Mouse (Mus musculus) intestine, postnatal 0 days (tissue): ENCODE data around the gene Crybb2. TPM values are rescaled to one million over a fixed set of nuclear protein-coding genes. Genes with fewer than 3 reads are reported as not detected.

Experiments used
- ATAC-seq: fragments of 200-750 bp; cut with Nextera tagmentation; 2 replicates; pipeline ENCODE4 v1.8.0; 2017; ENCODE audit warnings: mild to moderate bottlenecking, moderate TSS enrichment, moderate library complexity
- H3K27ac ChIP-seq: fragments of 300-500 bp; sonication (generic); 2 replicates; pipeline ENCODE4 v1.5.1; 2014; ENCODE audit warnings: mild to moderate bottlenecking, low read depth, low read length, moderate library complexity
- H3K27me3 ChIP-seq: fragments of 300-500 bp; sonication (generic); replicated peaks from 2 replicates; pipeline ENCODE4 v1.6.1; 2014; ENCODE audit warnings: low read length, mixed read lengths; ENCODE audit not compliant: control insufficient read depth, insufficient read depth
- H3K36me3 ChIP-seq: fragments of 300-500 bp; sonication (generic); 2 replicates; pipeline ENCODE4 v1.6.1; 2014; ENCODE audit warnings: mild to moderate bottlenecking, moderate library complexity; ENCODE audit not compliant: control insufficient read depth, insufficient read depth
- H3K4me1 ChIP-seq: fragments of 300-500 bp; sonication (generic); replicated peaks from 2 replicates; pipeline ENCODE4 v1.6.1; 2014; ENCODE audit warnings: antibody characterized with exemption, low read length, mixed read lengths; ENCODE audit not compliant: control insufficient read depth, insufficient read depth
- H3K4me2 ChIP-seq: fragments of 300-500 bp; sonication (generic); replicated peaks from 2 replicates; pipeline ENCODE4 v1.6.1; 2014; ENCODE audit warnings: low read depth, mild to moderate bottlenecking, moderate library complexity
- H3K4me3 ChIP-seq: fragments of 300-500 bp; sonication (generic); 2 replicates; pipeline ENCODE4 v1.5.1; 2014; ENCODE audit warnings: low read depth, low read length
- H3K9ac ChIP-seq: fragments of 300-500 bp; sonication (generic); 2 replicates; pipeline ENCODE4 v1.6.1; 2014; ENCODE audit warnings: mild to moderate bottlenecking, low read depth, low read length
- H3K9me3 ChIP-seq: fragments of 300-500 bp; sonication (generic); 2 replicates; pipeline ENCODE4 v1.6.1; 2016; ENCODE audit warnings: mixed run types; ENCODE audit not compliant: control insufficient read depth
- CTCF ChIP-seq: sonication (generic); IDR thresholded peaks from 2 replicates; pipeline ENCODE4 v1.5.1; 2016; ENCODE audit warnings: low read depth, mild to moderate bottlenecking, control low read depth, antibody characterized with exemption, moderate library complexity
- WGBS: fragments of 180-500 bp; shearing (Covaris S2); extraction: QIAGEN DNeasy Blood & Tissue Kit; methylation state at CpG from one replicate; pipeline ENCODE4 v1.1.7; 2014; 5-methylcytosine and 5-hydroxymethylcytosine counted together
- polyA plus RNA-seq: library from polyadenylated mRNA; unstranded; fragments of >200 nt; fragmentation: Nextera tagmentation; extraction: Ambion mirVana; gene quantifications from 2 replicates; pipeline ENCODE4 v1.2.1, GENCODE M21; 2015

Crybb2 gene
- polyA plus RNA-seq, 1 experiment from 2014 or later, result not detected

- Histone ChIP-seq H3K4me1 (no peaks in the 10 kb centered on the region; the same call in 1 of the 2 replicates), H3K9me3 (no peaks in the 10 kb centered on the region), H3K27ac (peak overlapping the region; percentile 60; the same call in 1 of the 2 replicates), H3K9ac (peak overlapping the region; percentile 62), H3K36me3 (no peaks in the 10 kb centered on the region), H3K4me2 (peak overlapping the region; percentile 81), H3K4me3 (peak overlapping the region; percentile 68), H3K27me3 (no peaks in the 10 kb centered on the region)
- ATAC-seq, result no peak
- TF ChIP-seq CTCF, result peak; percentile 16; the same call in 1 of the 2 replicates
- 2% methylated on average over 14 of the region's 14 CpGs for WGBS
Observed at GRCm38 (mm10) chr5:113014808-113015235, 55.1 kb downstream of the Crybb2 start.

- H3K9ac ChIP-seq, result peak overlapping the region; percentile 62; the same call in 1 of the 2 replicates
- 37% methylated on average over 16 of the region's 16 CpGs for WGBS
- no peak for TF ChIP-seq CTCF
- no peak overlapping the region for H3K27ac ChIP-seq
- no peaks in the 10 kb centered on the region for H3K27me3 ChIP-seq
- H3K4me2 ChIP-seq, result peak overlapping the region; percentile 81
- ATAC-seq, result no peak
- peak overlapping the region; percentile 68 for H3K4me3 ChIP-seq
- no peaks in the 10 kb centered on the region for H3K9me3 ChIP-seq
- no peaks in the 10 kb centered on the region for H3K36me3 ChIP-seq
- no peaks in the 10 kb centered on the region; the same call in 1 of the 2 replicates for H3K4me1 ChIP-seq
Observed at GRCm38 (mm10) chr5:113014111-113014807, 55.7 kb downstream of the Crybb2 start.

DNA sequence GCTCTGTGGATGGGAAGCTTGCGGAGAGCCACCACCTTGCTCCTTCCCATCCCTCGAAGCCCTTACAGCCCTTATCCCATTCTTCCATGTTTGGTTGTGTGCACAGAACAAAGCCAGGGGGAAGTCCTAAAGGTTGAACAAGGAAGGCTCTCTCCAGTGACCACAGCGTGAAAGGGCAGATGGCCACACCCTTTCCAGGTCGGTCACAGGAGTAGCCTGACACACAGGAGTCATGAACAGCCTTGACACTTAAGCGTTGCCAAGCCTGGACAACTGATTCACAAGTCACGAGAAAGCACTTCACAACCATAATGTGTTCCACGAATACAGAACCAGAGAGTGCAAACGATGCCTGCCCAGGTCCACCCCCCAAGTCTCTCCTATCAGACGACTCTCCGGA is 58.0 kb downstream of the Crybb2 start:
- no peak overlapping the region for H3K27ac ChIP-seq
- no peaks in the 10 kb centered on the region for H3K27me3 ChIP-seq
- H3K36me3 ChIP-seq, result no peaks in the 10 kb centered on the region
- no peaks in the 10 kb centered on the region for H3K9me3 ChIP-seq
- no peak for TF ChIP-seq CTCF
- H3K4me1 ChIP-seq, result no peaks in the 10 kb centered on the region; the same call in 1 of the 2 replicates
- no peak overlapping the region for H3K4me3 ChIP-seq
- no peak overlapping the region for H3K9ac ChIP-seq
- 84% methylated on average over 10 of the region's 10 CpGs for WGBS
- no peak overlapping the region for H3K4me2 ChIP-seq
- no peak for ATAC-seq

GRCm38 (mm10) chr5:113009183-113009820 is 60.6 kb downstream of the Crybb2 start:
- 81% methylated on average over 8 of the region's 8 CpGs for whole genome bisulfite sequencing
- no peaks in the 10 kb centered on the region for H3K36me3 ChIP-seq
- H3K4me2 ChIP-seq, result no peak overlapping the region
- H3K4me3 ChIP-seq, result no peak overlapping the region
- no peaks in the 10 kb centered on the region for H3K4me1 ChIP-seq
- no peak for TF ChIP-seq CTCF
- no peaks in the 10 kb centered on the region for H3K27me3 ChIP-seq
- H3K9me3 ChIP-seq, result no peaks in the 10 kb centered on the region
- H3K9ac ChIP-seq, result no peak overlapping the region
- ATAC-seq, result no peak
- H3K27ac ChIP-seq, result no peak overlapping the region

GRCm38 (mm10) chr5:113008496-113008895 is 61.4 kb downstream of the Crybb2 start:
- H3K9me3 ChIP-seq, result no peaks in the 10 kb centered on the region
- no peaks in the 10 kb centered on the region for H3K27me3 ChIP-seq
- H3K36me3 ChIP-seq, result no peaks in the 10 kb centered on the region
- no peak overlapping the region for H3K9ac ChIP-seq
- TF ChIP-seq CTCF, result no peak
- WGBS, result 72% methylated on average over 2 of the region's 2 CpGs
- ATAC-seq, result no peak
- no peak overlapping the region for H3K27ac ChIP-seq
- H3K4me3 ChIP-seq, result no peak overlapping the region
- H3K4me1 ChIP-seq, result no peaks in the 10 kb centered on the region
- no peak overlapping the region for H3K4me2 ChIP-seq

Other genes with a start within 250 kb of the Crybb2 start
- gene Myo18b, start 173.8 kb downstream of the Crybb2 start, polyA plus RNA-seq, result 0.08 and 0.09 TPM in 2 replicates
- gene Grk3, start 54.3 kb downstream of the Crybb2 start, polyA plus RNA-seq, result 2.9 and 4.4 TPM in 2 replicates
- gene Crybb3, start 11.5 kb upstream of the Crybb2 start, polyA plus RNA-seq, result 0.93 and 1.2 TPM in 2 replicates
- 8.0 and 10.4 TPM in 2 replicates for gene 2900026A02Rik, start 151.1 kb upstream of the Crybb2 start, polyA plus RNA-seq
- gene Tmem211, start 156.8 kb upstream of the Crybb2 start, polyA plus RNA-seq, result not detected in 2 replicates
- gene Sgsm1, start 240.7 kb upstream of the Crybb2 start, polyA plus RNA-seq, result 4.0 TPM in 2 replicates